Mouse (Mus musculus): ENCODE results near the gene Atp2c1.

Atp2c1 gene

GRCm38 (mm10) chr9:105376954-105377530, 150.1 kb downstream of the Atp2c1 start:
- in situ Hi-C loops (cut with MboI, MseI), result loop anchor here in 1 of 2 experiments (25.0 kb wide), 1 partner anchor 1115 kb away; the partner anchor contains the start of gene Dnajc13

- in situ Hi-C loops (cut with MboI, MseI), result loop anchor here in 1 of 2 experiments (25.0 kb wide), 1 partner anchor 1114 kb away; the partner anchor contains the start of gene Dnajc13
Measured at GRCm38 (mm10) chr9:105376411-105376810, 150.7 kb downstream of the Atp2c1 start.

DNA sequence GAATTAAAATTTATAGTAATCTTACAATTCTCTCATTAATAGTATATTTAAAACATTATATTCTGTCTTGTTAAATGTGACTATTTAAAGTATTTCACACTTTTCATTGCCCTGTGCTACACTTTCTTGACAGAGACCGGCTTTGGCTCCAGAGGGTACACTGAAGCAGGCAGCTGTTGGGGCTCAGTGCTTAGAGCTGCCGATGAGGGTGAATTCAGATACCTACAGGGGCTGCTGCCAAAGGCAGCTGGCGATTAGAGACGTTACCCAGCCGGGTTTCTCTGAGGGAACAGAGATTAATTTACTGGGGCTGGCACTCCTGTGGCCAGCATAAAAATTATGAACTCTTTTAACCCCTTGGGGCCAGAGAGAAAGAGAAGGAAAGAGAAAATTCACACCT, 152.8 kb downstream of the Atp2c1 start:
- in situ Hi-C loops (cut with MboI, MseI), result no loop called here

GRCm38 (mm10) chr9:105368605-105369004, 158.5 kb downstream of the Atp2c1 start:
- in situ Hi-C loops (cut with MboI, MseI), result no loop called here

- in situ Hi-C loops (cut with MboI, MseI), result no loop called here
Measured at GRCm38 (mm10) chr9:105366199-105366598, 160.9 kb downstream of the Atp2c1 start.

DNA sequence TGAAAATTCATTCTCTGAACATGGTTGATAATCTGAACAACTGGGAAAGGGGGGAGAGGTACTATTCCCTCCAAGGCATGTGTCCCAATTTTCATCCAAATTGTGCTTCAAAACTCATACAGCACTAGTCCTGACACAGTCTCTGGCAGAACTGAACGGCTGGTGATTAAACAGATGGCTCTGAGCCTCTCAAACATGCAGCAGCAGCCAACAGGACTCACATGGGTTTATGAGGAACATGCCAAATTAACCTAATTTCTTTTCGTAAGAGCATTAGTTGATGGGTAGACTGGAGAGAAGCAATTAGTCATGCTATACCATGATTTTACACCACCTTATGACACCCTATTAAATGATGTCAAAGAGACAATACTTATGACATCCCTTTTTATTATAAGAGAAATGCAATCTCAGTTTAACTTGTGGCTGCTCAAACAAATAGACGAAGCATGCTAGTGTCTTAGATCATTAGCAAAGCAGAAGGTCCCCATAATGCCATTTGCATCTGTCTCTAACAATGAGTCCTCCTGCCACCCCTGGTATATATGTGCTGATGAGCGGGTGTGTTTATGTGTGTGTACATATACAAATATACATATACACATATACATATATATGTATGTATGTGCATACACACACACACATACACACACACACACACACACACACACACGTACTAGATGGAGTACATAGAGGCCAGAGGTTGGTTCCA, 163.4 kb downstream of the Atp2c1 start:
- in situ Hi-C loops (cut with MboI, MseI), result loop anchor here (5.0 kb wide), 2 partner anchors 51 to 71 kb away; no protein-coding TSS in a partner anchor

- in situ Hi-C loops (cut with MboI, MseI), result loop anchor here (5.0 kb wide), 2 partner anchors 50 to 70 kb away; no protein-coding TSS in a partner anchor
Measured at GRCm38 (mm10) chr9:105362181-105362580, 164.9 kb downstream of the Atp2c1 start.

Data from T-helper 17 cell (primary cell).